Mouse (Mus musculus) spleen, adult 2 months (tissue): ENCODE measurements around the gene Zfp94. TPM values are rescaled to one million over a fixed set of nuclear protein-coding genes. Genes with fewer than 3 reads are reported as not detected.

Experiments used
- DNase-seq, 2 experiments: peaks; one replicate each; pipeline versions ENCODE4 v3.0.0 to v3.0.0-alpha.2; 2012 to 2021; ENCODE audit warnings: low spot score in 2 of 2, low read depth in 1 of 2
- H3K27ac ChIP-seq: fragments of 200-500 bp; 2 replicates; pipeline ENCODE4 v1.5.1; 2012; ENCODE audit warnings: low read length, inconsistent platforms; ENCODE audit not compliant: insufficient read depth
- H3K27me3 ChIP-seq: fragments of 200-500 bp; 2 replicates; pipeline ENCODE4 v1.6.1; 2012; ENCODE audit warnings: mild to moderate bottlenecking, moderate library complexity, low read length, inconsistent platforms; ENCODE audit not compliant: control insufficient read depth, insufficient read depth
- H3K36me3 ChIP-seq: fragments of 200-500 bp; 2 replicates; pipeline ENCODE4 v1.6.1; 2012; ENCODE audit warnings: mild to moderate bottlenecking, low read length, inconsistent platforms; ENCODE audit not compliant: control insufficient read depth, insufficient read depth
- H3K4me1 ChIP-seq: fragments of 200-500 bp; 2 replicates; pipeline ENCODE4 v1.6.1; 2011; ENCODE audit warnings: inconsistent platforms; ENCODE audit not compliant: control insufficient read depth, insufficient read depth, insufficient read length
- H3K4me3 ChIP-seq: fragments of 200-500 bp; 2 replicates; pipeline ENCODE4 v1.5.1; 2011; ENCODE audit warnings: mild to moderate bottlenecking, inconsistent platforms; ENCODE audit not compliant: insufficient read depth, insufficient read length; ENCODE audit errors: extremely low read depth
- CTCF ChIP-seq: fragments of 200-500 bp; IDR thresholded peaks from 2 replicates; pipeline ENCODE4 v1.5.1; 2011; ENCODE audit warnings: mild to moderate bottlenecking, inconsistent platforms; ENCODE audit not compliant: insufficient read depth, insufficient read length, insufficient replicate concordance; ENCODE audit errors: extremely low read depth
- POLR2A ChIP-seq: fragments of 200-500 bp; IDR thresholded peaks from 2 replicates; pipeline ENCODE4 v1.6.1; 2011; ENCODE audit warnings: low read depth, low read length, inconsistent platforms
- WGBS: fragments of 180-500 bp; shearing (Covaris S2); methylation state at CpG from one replicate; pipeline ENCODE4 v1.1.7; 2018; 5-methylcytosine and 5-hydroxymethylcytosine counted together
- polyA plus RNA-seq: library from polyadenylated mRNA; depleted of rRNA; stranded (reverse); fragments of >200 nt; gene quantifications from 2 replicates; pipeline ENCODE4 v1.2.3, GENCODE M21; 2012

Zfp94 gene
- polyA plus RNA-seq, 1 experiment: 6.5 TPM

DNA sequence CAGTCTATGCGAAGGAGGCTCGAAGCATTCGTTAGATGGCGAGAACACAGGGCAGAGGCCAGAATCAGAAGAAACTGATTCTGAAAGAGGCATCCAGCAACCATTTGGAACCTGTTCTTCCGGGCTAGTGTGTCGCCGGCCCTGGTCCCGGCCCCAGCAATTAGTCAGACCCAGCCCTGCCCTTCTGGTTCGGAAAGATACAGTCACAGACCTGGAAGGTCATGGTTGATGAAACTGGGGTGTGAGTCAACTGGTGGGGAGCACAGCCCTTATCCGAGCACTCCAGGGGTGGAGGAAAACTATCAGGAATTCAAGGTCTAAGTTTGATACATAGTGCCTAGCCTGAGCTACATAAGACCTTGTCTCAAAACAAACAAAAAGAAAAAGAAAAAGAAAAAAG, 39.6 kb upstream of the Zfp94 start:
- H3K27ac ChIP-seq: no peak overlapping the region
- no peak for TF ChIP-seq CTCF
- no peak for TF ChIP-seq POLR2A
- no peaks in the 10 kb centered on the region for H3K36me3 ChIP-seq
- H3K4me3 ChIP-seq: no peak overlapping the region
- H3K27me3 ChIP-seq: no peaks in the 10 kb centered on the region
- DNase-seq: no peak
- H3K4me1 ChIP-seq: no peaks in the 10 kb centered on the region
- WGBS: 81% methylated on average over 10 of the region's 10 CpGs

DNA sequence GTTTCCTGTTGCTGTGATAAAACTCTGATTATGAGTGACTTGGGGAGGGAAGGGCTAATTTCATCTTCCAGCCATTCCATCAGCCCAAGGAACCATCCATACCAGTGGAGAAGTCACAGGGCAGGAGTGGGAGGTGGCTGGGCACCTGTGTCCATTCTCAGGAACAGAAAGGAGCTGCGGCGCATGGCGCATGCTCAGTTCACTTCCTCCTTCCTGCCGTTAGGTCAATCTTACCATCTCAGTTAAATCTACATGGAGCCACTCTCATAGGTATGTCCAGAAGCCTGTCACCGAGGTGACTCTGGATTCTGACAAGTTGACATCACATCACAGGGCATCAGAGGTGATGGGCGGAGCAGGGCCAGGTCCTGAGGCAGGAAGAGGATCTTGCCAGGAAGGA, 39.2 kb upstream of the Zfp94 start:
- H3K36me3 ChIP-seq: no peaks in the 10 kb centered on the region
- no peaks in the 10 kb centered on the region for H3K4me1 ChIP-seq
- no peak for TF ChIP-seq CTCF
- no peak for TF ChIP-seq POLR2A
- DNase-seq: no peak
- H3K27me3 ChIP-seq: no peaks in the 10 kb centered on the region
- no peak overlapping the region for H3K27ac ChIP-seq
- no peak overlapping the region for H3K4me3 ChIP-seq
- 69% methylated on average over 6 of the region's 6 CpGs for WGBS

DNA sequence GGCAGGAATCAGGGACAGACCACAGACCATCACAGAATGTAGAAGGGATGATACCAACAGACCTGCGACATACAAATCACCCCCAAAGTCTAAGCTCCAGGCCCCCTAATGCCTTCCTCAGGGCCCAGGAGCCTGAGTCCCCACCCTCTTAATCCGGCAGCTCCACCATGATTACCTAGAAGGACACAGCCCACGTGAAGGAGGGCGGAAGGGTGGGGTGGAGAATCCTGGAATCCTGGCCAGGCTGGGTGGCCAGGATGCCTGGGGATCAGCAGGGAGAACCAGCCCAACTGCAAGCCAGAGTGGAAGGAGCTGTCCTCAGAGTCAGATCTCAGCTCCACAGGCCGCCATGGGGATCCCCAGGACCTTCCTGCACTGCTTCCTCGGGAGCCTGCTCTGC, 32.4 kb upstream of the Zfp94 start, which contains the start of gene Lypd5:
Lypd5 (plus strand) TSS at position 301 of the 400 bp plus-strand sequence.
- Histone ChIP-seq H3K4me3 (no peak within 1 kb of the TSS), H3K27ac (no peak within 1 kb of the TSS), H3K4me1 (no peaks in the 10 kb centered on the region), H3K27me3 (no peaks in the 10 kb centered on the region), H3K36me3 (no peaks in the 10 kb centered on the region)
- TF ChIP-seq CTCF: no peak
- TF ChIP-seq POLR2A: no peak
- WGBS: 64% methylated on average over 6 of the region's 6 CpGs
- no peak for DNase-seq

DNA sequence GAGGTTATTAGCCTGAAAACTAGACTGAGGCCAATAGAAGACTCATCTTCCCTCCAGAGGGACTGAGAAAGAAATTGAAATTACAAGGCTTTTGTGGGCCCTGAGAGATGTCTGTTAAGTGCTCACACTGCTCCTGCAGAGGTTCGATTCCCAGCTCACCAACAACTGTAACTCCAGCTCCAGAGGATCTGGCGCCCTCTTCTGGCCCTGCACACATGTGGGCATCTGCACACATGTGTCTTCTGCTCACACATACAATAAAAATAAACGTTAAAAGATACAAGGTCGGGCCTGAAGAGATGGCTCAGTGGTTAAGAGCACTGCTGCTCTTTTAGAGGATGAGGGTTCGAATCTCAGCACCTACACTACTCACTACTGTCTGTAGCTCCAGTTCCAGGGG, 30.0 kb upstream of the Zfp94 start:
- 62% methylated on average over 5 of the region's 5 CpGs for WGBS
- H3K36me3 ChIP-seq: no peaks in the 10 kb centered on the region
- no peak for DNase-seq
- no peak overlapping the region for H3K4me3 ChIP-seq
- H3K27me3 ChIP-seq: no peaks in the 10 kb centered on the region
- TF ChIP-seq CTCF: no peak
- TF ChIP-seq POLR2A: no peak
- no peaks in the 10 kb centered on the region for H3K4me1 ChIP-seq
- H3K27ac ChIP-seq: no peak overlapping the region

DNA sequence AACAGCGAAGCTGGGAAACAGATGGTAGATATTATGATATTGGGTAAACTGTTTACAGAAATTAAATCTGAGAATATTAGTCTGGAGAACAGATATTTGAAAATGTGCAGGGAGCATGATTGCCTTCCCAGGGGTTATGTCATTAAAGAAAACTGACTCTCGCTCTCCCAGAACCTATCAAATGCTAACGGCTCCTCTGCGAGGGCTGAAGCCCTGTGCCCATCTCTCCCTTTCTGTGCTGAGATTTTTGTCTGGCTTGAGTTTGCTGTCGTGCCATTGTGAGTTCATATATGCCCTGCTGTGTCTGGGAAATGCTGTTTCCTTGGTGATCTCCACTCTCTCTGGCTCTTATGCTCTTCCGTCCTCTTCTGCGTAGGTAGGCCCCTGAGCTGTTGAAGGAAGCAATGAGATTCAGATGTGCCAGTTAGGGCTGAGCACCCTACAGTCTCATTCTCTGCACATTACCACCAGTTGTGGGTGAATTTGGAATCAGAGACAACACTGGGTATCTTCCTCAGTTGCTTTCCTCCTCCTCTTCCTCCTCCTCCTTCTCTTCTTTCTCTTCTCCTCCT, 27.3 kb upstream of the Zfp94 start:
- no peak for DNase-seq
- Histone ChIP-seq H3K36me3 (no peaks in the 10 kb centered on the region), H3K4me1 (no peaks in the 10 kb centered on the region), H3K4me3 (no peak overlapping the region), H3K27me3 (no peaks in the 10 kb centered on the region), H3K27ac (no peak overlapping the region)
- TF ChIP-seq CTCF: no peak
- no peak for TF ChIP-seq POLR2A
- 86% methylated on average over 7 of the region's 7 CpGs for WGBS

DNA sequence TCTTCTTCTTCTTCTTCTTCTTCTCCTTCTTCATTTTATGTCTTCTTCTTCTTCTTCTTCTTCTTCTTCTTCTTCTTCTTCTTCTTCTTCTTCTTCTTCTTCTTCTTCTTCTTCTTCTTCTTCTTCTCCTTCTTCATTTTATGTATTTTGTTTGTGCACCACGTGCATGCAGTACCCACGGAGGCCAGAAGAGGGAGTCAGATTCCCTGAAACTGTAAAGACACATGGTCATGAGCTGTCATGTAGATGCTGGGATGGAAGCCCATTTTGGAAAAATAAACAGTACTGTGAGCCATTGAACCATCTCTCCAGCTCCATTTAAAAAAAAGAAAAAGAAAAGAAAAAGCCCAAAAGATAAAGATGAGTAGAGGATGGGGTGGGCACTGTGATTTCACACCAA, 21.8 kb upstream of the Zfp94 start:
- no peak for DNase-seq
- H3K36me3 ChIP-seq: no peaks in the 10 kb centered on the region
- WGBS: 47% methylated on average over 2 of the region's 2 CpGs
- TF ChIP-seq POLR2A (no peak), CTCF (no peak)
- H3K27me3 ChIP-seq: no peaks in the 10 kb centered on the region
- H3K4me1 ChIP-seq: no peaks in the 10 kb centered on the region
- H3K4me3 ChIP-seq: no peak overlapping the region
- no peak overlapping the region for H3K27ac ChIP-seq

DNA sequence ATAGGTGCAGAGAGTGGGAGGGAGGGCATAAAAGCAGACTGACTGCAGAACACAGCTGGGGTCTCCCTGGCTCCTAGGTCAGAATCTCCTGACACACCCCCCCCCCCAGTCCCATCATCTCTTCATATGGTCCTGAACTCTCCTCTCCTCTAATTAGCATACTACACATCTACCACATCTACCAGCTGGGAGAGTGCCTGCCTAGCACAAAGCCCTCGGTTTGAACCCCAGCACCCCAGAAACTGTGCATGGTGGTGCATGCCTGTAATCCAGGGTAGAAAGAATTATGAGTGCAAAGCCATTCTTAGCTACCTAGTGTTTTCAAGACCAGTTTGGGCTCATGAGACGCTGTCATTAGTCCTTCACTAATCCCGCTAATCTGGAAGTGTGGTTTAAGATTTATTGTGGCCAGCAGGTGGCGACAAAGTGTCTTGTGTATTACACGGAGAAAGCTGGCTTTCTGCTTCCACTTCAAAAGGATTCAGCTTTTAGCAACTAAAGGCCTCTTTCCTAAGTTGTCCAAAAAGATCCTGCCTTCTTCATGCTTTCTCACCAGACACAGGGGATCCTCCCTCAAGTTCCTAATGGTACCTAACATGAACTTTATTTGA, 19.3 kb upstream of the Zfp94 start:
- Histone ChIP-seq H3K4me3 (no peak overlapping the region), H3K36me3 (no peaks in the 10 kb centered on the region), H3K4me1 (no peaks in the 10 kb centered on the region), H3K27ac (no peak overlapping the region), H3K27me3 (no peaks in the 10 kb centered on the region)
- peak; percentile 50 to 65 for DNase-seq
- whole genome bisulfite sequencing: 4% methylated on average over 5 of the region's 5 CpGs
- TF ChIP-seq CTCF (peak; percentile 57; the same call in 1 of the 2 replicates), POLR2A (no peak)
